Mouse (Mus musculus) midbrain, embryonic 13.5 days (tissue): Measurements from ENCODE around the gene Tet2. TPM values are rescaled to one million over a fixed set of nuclear protein-coding genes. Genes with fewer than 3 reads are reported as not detected.

Experiments used
- ATAC-seq: fragments of 200-750 bp; cut with Nextera tagmentation; 2 replicates; pipeline ENCODE4 v1.8.0; 2017; ENCODE audit warnings: mild to moderate bottlenecking, moderate TSS enrichment, moderate library complexity
- H3K27ac ChIP-seq: fragments of 300-500 bp; sonication (generic); 2 replicates; pipeline ENCODE4 v1.5.1; 2015; ENCODE audit warnings: inconsistent platforms, mild to moderate bottlenecking, moderate library complexity
- H3K27me3 ChIP-seq: fragments of 300-500 bp; sonication (generic); 2 replicates; pipeline ENCODE4 v1.6.1; 2015; ENCODE audit warnings: mild to moderate bottlenecking, inconsistent platforms
- H3K36me3 ChIP-seq: fragments of 300-500 bp; sonication (generic); 2 replicates; pipeline ENCODE4 v1.6.1; 2015; ENCODE audit warnings: mild to moderate bottlenecking, inconsistent platforms
- H3K4me1 ChIP-seq: fragments of 300-500 bp; sonication (generic); replicated peaks from 2 replicates; pipeline ENCODE4 v1.6.1; 2015; ENCODE audit warnings: inconsistent platforms
- H3K4me2 ChIP-seq: fragments of 300-500 bp; sonication (generic); replicated peaks from 2 replicates; pipeline ENCODE4 v1.6.1; 2015; ENCODE audit warnings: moderate library complexity, mild to moderate bottlenecking, inconsistent platforms
- H3K4me3 ChIP-seq: fragments of 300-500 bp; sonication (generic); replicated peaks from 2 replicates; pipeline ENCODE4 v1.5.1; 2015; ENCODE audit warnings: mild to moderate bottlenecking, inconsistent platforms
- H3K9ac ChIP-seq: fragments of 300-500 bp; sonication (generic); replicated peaks from 2 replicates; pipeline ENCODE4 v1.6.1; 2015; ENCODE audit warnings: mild to moderate bottlenecking, inconsistent platforms
- H3K9me3 ChIP-seq: fragments of 300-500 bp; sonication (generic); 2 replicates; pipeline ENCODE4 v1.6.1; 2016; ENCODE audit warnings: mild to moderate bottlenecking, inconsistent platforms
- WGBS: fragments of 180-500 bp; shearing (Covaris S2); methylation state at CpG from one replicate; pipeline ENCODE4 v1.1.7; 2015; 5-methylcytosine and 5-hydroxymethylcytosine counted together
- polyA plus RNA-seq: library from polyadenylated mRNA; unstranded; fragments of >200 nt; fragmentation: Nextera tagmentation; extraction: Ambion mirVana; gene quantifications from 2 replicates; pipeline ENCODE4 v1.2.1, GENCODE M21; 2015

Tet2 gene
- polyA plus RNA-seq, 1 experiment from 2014 or later: 31.4 TPM

DNA sequence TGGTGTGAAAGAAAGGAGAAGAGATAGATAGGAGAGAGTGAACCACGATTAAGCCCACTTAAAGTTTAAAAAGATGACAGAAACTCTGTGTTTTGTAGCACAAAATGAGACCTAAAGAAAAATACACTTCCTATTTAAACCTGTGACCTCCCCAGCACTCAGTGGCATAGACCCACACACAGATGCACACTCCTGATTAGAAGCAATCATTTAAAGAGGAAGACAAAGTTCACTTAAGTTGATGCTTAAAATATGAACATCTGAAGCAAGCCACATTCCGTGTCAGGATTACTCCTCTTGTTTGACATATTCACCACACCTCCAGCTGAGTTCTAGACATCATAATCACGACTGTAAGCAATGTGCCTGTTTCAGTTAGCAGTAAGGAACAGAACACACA is 14.3 kb downstream of the Tet2 start:
- Histone ChIP-seq H3K9me3 (no peaks in the 10 kb centered on the region), H3K27ac (no peak overlapping the region), H3K27me3 (no peaks in the 10 kb centered on the region), H3K4me1 (peaks cover 13% of the 10 kb centered on the region), H3K9ac (no peak overlapping the region), H3K4me3 (no peak overlapping the region), H3K36me3 (no peaks in the 10 kb centered on the region; the same call in 1 of the 2 replicates), H3K4me2 (no peak overlapping the region)
- 75% methylated on average over 3 of the region's 3 CpGs for WGBS
- no peak for ATAC-seq

DNA sequence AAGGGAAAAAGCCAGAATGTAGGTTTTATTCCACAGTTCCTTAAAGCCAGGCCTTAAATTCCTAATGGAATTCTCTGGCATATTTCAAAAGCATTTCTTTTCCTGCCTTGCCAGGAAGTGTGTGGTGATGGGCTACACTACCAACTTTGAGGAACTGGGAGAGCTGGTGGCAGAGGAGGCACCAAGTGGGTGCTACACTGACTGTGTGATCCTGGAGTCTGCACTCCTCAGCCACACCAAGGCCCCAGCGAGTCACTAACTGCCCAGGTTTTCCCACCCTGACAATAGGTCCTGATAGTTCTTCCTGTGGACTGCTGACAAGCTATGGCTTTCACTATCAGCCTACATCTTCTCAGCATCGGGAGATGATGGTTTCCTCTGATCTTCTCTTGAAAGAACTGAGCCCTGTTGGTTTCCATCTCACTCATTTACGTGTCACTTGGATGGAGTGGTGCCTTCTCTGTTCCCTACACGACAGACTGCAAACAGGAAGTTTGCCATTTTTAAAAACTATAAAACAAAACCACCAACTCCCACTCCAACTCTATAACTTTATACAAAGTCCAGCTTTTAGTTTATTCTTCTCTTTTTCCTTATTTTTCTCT is 18.7 kb downstream of the Tet2 start:
- WGBS: 93% methylated on average over 4 of the region's 4 CpGs
- H3K4me1 ChIP-seq: no peaks in the 10 kb centered on the region

DNA sequence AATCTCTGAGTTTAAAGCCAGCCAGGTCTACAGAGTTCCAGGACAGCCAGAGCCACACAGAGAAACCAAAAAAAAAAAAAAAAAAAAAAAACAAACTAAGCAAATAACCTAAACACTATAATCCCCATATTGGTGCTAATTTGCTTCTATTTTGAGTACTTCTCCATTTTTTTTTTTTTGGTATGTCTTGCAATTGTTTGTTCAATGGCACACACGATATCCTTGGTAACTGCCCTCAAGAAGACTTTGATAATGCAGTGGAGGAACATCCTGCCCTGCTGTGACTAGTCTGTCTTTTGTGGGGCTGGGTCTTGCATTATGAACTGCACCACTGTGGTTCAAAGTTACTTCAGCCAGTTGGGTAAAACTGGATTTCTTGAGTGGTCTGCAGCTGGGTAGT is 19.4 kb downstream of the Tet2 start:
- no peak for ATAC-seq
- Histone ChIP-seq H3K36me3 (no peaks in the 10 kb centered on the region; the same call in 1 of the 2 replicates), H3K4me1 (no peaks in the 10 kb centered on the region), H3K27me3 (no peaks in the 10 kb centered on the region), H3K9me3 (no peaks in the 10 kb centered on the region), H3K27ac (no peak overlapping the region), H3K9ac (no peak overlapping the region), H3K4me3 (no peak overlapping the region), H3K4me2 (no peak overlapping the region)
- WGBS: 88% methylated on average over 1 of the region's 1 CpGs

More for the DNA sequence above, 18.7 kb downstream of the Tet2 start:
- no peaks in the 10 kb centered on the region for H3K27me3 ChIP-seq
- ATAC-seq: no peak
- H3K9ac ChIP-seq: no peak overlapping the region
- H3K36me3 ChIP-seq: no peaks in the 10 kb centered on the region; the same call in 1 of the 2 replicates
- H3K4me3 ChIP-seq: no peak overlapping the region
- no peak overlapping the region for H3K27ac ChIP-seq
- H3K4me2 ChIP-seq: no peak overlapping the region
- no peaks in the 10 kb centered on the region for H3K9me3 ChIP-seq

DNA sequence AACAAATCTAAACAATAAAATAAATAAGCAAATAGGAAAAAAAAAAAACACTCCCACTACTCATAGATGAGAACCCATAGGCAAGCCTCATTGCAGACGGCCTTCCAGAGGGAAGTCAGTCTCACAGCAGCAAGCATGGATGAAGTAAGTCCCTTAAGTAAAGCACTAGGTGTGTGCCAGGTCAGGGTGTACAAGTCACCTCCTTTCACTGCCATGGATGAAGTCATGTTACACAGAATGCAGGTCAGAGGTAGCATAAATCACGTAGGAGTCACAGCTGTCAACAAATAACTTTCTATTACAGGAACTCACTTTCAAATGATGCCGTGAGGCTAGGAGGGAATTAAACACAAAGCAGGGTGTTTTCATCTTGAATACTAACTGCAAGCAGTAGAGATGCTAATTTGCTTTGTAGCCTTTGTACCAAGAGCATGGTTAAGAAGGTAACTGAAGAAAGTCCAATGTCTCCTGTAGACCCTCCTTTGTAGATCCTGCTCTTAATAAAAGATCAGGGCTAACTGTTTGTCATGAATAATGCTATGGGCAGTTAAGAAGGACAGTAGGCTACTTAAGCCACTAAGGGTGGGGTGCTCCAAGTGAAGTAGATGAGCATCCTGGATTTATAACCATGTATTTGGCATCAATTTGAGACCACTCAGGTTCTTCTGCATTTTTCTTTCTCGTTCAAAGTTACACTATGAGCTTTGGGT is 20.4 kb downstream of the Tet2 start:
- no peaks in the 10 kb centered on the region; the same call in 1 of the 2 replicates for H3K36me3 ChIP-seq
- no peak for ATAC-seq
- WGBS: 90% methylated on average over 4 of the region's 4 CpGs
- H3K4me1 ChIP-seq: no peaks in the 10 kb centered on the region
- no peaks in the 10 kb centered on the region for H3K27me3 ChIP-seq
- no peak overlapping the region for H3K4me3 ChIP-seq
- no peaks in the 10 kb centered on the region for H3K9me3 ChIP-seq
- H3K27ac ChIP-seq: no peak overlapping the region
- H3K4me2 ChIP-seq: no peak overlapping the region
- H3K9ac ChIP-seq: no peak overlapping the region

DNA sequence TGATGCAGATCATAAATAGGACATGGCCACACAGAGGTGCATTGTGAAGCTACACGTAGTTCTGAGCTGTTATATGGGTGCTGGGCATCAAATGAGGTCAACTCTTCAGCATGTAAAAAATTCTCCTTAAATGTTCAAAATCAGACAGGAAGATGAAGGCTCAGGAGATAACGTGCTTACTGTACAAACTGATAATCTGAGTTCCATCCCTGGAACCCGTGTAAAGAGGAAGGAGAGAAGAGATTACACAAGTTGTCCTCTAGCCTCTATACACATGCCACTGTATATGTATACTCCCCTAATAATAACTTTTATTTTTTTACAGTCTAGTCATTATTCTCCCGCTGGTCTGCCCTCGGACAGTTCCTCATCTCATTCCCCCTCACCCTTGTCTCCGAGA is 21.7 kb downstream of the Tet2 start:
- Histone ChIP-seq H3K9me3 (no peaks in the 10 kb centered on the region), H3K4me1 (no peaks in the 10 kb centered on the region), H3K36me3 (no peaks in the 10 kb centered on the region; the same call in 1 of the 2 replicates), H3K27ac (no peak overlapping the region), H3K4me2 (no peak overlapping the region), H3K4me3 (no peak overlapping the region), H3K9ac (no peak overlapping the region), H3K27me3 (no peaks in the 10 kb centered on the region)
- ATAC-seq: no peak
- 91% methylated on average over 6 of the region's 6 CpGs for WGBS

DNA sequence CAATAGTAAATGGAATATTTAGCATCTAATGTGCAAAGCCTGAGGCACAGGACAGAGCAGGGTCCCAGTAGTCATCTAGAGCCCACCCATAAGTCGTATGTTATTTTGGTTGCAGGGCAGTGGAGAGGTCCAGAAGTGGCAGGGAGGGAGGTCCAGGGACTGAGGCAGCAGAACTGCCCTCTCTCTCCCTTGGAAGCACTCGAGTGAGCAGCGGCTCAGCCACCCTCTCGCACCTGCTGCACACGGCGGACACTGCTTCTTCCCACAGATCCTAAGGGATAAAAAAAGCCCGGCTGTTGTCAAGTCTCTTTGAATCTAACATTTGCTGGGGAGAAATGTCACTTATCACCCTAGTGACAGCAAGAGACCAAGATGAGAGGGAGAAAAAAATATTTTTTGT is 22.6 kb downstream of the Tet2 start:
- H3K27me3 ChIP-seq: no peaks in the 10 kb centered on the region
- ATAC-seq: no peak
- no peak overlapping the region for H3K4me2 ChIP-seq
- no peaks in the 10 kb centered on the region; the same call in 1 of the 2 replicates for H3K36me3 ChIP-seq
- 64% methylated on average over 7 of the region's 7 CpGs for WGBS
- no peak overlapping the region for H3K27ac ChIP-seq
- no peaks in the 10 kb centered on the region for H3K4me1 ChIP-seq
- no peak overlapping the region for H3K9ac ChIP-seq
- no peak overlapping the region for H3K4me3 ChIP-seq
- no peaks in the 10 kb centered on the region for H3K9me3 ChIP-seq

DNA sequence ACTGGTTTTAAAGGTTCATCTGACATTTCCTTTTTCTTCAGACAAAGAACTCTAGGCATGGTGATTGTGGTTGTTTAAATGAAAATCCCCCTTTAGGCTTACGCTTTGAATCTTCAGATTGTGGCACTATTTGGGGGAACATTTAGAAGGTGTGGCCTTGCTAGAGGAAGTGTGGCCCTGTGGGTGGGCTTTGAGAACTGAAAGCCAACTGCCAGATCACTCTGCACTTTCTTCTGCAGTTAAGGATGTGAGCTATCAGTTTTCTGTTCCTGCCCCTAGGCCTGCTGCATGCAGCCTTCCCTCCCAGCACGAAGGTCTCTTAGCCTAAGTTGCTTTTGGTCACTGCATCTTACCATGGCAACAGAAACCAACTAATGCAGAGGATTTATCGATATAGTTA is 26.1 kb downstream of the Tet2 start:
- H3K36me3 ChIP-seq: peaks cover 6% of the 10 kb centered on the region; the same call in 1 of the 2 replicates
- H3K4me3 ChIP-seq: no peak overlapping the region
- 81% methylated on average over 3 of the region's 3 CpGs for WGBS
- no peaks in the 10 kb centered on the region for H3K9me3 ChIP-seq
- no peaks in the 10 kb centered on the region for H3K27me3 ChIP-seq
- no peak for ATAC-seq
- H3K9ac ChIP-seq: no peak overlapping the region
- no peaks in the 10 kb centered on the region for H3K4me1 ChIP-seq
- H3K4me2 ChIP-seq: no peak overlapping the region
- no peak overlapping the region for H3K27ac ChIP-seq

DNA sequence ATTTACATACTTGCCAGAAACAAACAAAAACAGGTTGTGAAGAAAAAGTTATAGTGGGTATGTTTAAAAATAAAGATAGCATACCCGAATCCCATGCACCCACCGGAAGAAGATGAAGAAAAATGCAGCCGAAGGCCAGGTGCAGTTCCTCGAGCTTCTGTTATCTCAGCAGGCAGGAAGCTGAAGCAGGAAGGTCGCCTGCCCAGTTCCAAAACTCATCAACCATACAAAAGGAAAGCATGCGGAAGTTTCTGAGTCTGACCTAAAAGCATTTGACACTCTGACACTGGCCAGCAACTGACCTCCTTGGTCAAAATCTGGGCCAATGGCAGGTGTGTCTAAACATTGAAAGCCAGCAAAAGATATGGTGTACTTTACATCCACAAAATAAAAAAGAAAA is 26.8 kb downstream of the Tet2 start:
- Histone ChIP-seq H3K4me2 (no peak overlapping the region), H3K9me3 (no peaks in the 10 kb centered on the region), H3K36me3 (peaks cover 11% of the 10 kb centered on the region), H3K27me3 (no peaks in the 10 kb centered on the region), H3K9ac (no peak overlapping the region), H3K4me3 (no peak overlapping the region), H3K4me1 (no peaks in the 10 kb centered on the region), H3K27ac (no peak overlapping the region)
- 93% methylated on average over 6 of the region's 6 CpGs for WGBS
- no peak for ATAC-seq

DNA sequence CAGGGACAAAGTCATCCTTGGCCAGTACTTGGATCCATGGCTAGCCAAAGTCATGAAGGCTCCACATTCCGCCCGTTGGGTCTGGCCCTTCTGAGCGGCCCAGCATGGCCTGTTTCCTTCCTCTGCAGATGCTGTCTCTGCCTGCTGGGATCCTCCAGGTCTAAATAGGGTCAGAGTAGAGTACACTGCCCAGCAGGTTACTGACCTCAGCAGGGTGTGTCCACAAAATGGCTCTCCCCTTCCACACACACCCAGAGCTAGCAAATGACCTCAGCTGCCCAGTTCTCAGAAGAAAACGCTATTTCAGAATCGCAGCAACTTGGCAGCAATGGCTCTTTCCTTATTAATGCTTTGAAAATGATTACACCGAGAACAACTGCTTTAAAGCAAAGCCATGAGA is 27.5 kb downstream of the Tet2 start:
- no peaks in the 10 kb centered on the region for H3K27me3 ChIP-seq
- no peak for ATAC-seq
- no peak overlapping the region for H3K9ac ChIP-seq
- no peaks in the 10 kb centered on the region for H3K4me1 ChIP-seq
- H3K4me2 ChIP-seq: no peak overlapping the region
- no peak overlapping the region for H3K27ac ChIP-seq
- H3K4me3 ChIP-seq: no peak overlapping the region
- peaks cover 18% of the 10 kb centered on the region for H3K36me3 ChIP-seq
- WGBS: 92% methylated on average over 6 of the region's 6 CpGs
- no peaks in the 10 kb centered on the region for H3K9me3 ChIP-seq

DNA sequence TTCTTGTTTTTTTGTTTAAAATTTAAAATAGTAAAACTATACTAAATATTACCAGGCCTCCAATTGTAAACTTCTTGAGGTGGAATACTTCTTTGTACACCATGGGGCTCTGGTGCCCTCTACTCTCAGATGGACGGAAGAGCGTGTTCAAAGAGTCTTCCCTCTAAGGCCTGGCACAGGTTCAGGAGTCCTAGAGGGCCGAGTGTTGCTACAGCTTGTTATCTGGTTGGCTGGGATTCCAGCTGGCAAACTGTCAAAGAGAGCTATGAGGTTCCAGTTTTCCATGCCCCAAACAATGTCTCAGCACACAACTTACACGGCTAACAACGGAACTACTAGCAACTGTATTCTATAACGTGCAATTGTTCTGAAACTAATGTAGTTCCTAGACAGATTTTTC is 28.8 kb downstream of the Tet2 start:
- Histone ChIP-seq H3K9me3 (no peaks in the 10 kb centered on the region), H3K4me2 (no peak overlapping the region), H3K4me3 (no peak overlapping the region), H3K4me1 (no peaks in the 10 kb centered on the region), H3K27me3 (no peaks in the 10 kb centered on the region), H3K27ac (no peak overlapping the region), H3K9ac (no peak overlapping the region), H3K36me3 (peaks cover 28% of the 10 kb centered on the region)
- WGBS: 84% methylated on average over 6 of the region's 6 CpGs
- no peak for ATAC-seq

DNA sequence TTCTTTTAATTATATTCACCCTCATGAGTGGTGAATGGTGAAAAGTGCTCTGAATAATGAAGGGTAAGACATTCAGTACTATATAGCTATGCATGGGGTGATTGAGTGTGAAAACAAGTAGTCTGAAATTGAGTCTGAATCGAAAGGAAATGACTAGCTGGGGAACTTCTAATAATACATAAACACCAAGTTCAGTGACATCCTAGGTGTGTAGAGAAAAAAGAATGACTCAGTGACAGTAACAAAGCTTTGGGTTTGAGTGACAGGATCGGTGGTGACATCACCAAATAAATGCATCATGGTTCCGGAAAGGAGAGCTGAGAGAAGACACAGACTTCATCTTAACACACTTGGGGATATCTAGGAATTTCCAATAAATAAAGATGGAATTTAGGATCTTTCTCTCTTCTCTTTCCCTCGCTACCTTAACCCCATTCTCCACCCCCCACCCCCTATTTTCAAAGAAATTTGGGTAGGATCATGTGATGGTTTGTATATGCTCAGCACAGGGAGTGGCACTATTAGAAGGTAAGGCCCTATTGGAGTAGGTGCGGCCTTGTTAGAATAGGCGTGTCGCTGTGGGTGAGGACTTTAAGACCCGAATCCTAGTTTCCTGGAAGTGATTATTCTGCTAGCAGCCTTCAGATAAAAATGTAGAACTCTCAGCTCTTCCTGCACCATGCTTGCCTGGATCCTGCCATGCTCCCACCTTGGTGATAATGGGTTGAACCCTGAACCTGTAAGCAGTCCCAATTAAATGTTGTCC is 29.6 kb downstream of the Tet2 start:
- Histone ChIP-seq H3K4me1 (no peaks in the 10 kb centered on the region), H3K27ac (no peak overlapping the region), H3K9me3 (no peaks in the 10 kb centered on the region), H3K36me3 (peaks cover 30% of the 10 kb centered on the region), H3K4me3 (no peak overlapping the region), H3K9ac (no peak overlapping the region), H3K4me2 (no peak overlapping the region), H3K27me3 (no peaks in the 10 kb centered on the region)
- WGBS: 93% methylated on average over 8 of the region's 8 CpGs
- ATAC-seq: no peak

DNA sequence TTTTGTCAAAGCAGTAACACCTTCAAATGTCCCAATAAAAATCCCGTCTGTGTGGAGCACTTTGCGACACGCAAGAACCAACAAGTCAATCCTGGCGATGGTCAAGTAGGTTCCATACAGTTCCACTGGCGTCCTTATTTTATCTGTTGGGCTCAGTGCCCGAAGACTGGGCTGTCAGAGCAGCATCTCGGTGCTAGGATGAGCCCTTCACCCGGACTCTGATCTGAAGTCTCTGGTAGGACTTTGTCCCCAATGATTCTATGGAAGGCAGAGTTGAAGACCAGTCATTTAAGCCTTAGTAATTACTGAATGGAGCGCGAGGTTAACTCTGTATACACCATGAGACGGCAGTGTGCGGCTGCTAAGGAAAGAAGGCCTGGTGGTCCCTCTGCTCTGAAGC is 30.6 kb downstream of the Tet2 start:
- Histone ChIP-seq H3K9ac (no peak overlapping the region), H3K27me3 (no peaks in the 10 kb centered on the region), H3K36me3 (peaks cover 33% of the 10 kb centered on the region), H3K9me3 (no peaks in the 10 kb centered on the region), H3K27ac (no peak overlapping the region), H3K4me3 (no peak overlapping the region), H3K4me1 (no peaks in the 10 kb centered on the region), H3K4me2 (no peak overlapping the region)
- no peak for ATAC-seq
- 96% methylated on average over 12 of the region's 12 CpGs for WGBS
